Mouse (Mus musculus) kidney, postnatal 4 days (tissue): ENCODE measurements around the gene Mad1l1.
"Not testable (repeated sequence)": the region's sequence is repeated elsewhere in the genome, so short reads cannot be mapped to it uniquely, and the experiment has no call there.

ENCODE experiments used
- DNase-seq, 2 experiments: peaks; one replicate each; pipeline ENCODE4 v3.0.0; 2021; ENCODE audit warnings: mixed read lengths in 2 of 2

Gene Mad1l1

GRCm38 (mm10) chr5:140321042-140321755, at the start of gene Mad1l1, which contains the start of gene Nudt1:
Mad1l1 (minus strand) TSS chr5:140321552.
Nudt1 (plus strand) TSS chr5:140321656.
- DNase-seq = peak; percentile 93 to 96

- no peak for DNase-seq
Observed at GRCm38 (mm10) chr5:140370446-140371254, 49.3 kb upstream of the Mad1l1 start.

GRCm38 (mm10) chr5:140369466-140369865, 48.1 kb upstream of the Mad1l1 start:
- no peak for DNase-seq

- DNase-seq = no peak
Observed at GRCm38 (mm10) chr5:140368926-140369325, 47.6 kb upstream of the Mad1l1 start.

GRCm38 (mm10) chr5:140368126-140368525, 46.8 kb upstream of the Mad1l1 start:
- not testable (repeated sequence) for DNase-seq

GRCm38 (mm10) chr5:140364415-140364814, 43.1 kb upstream of the Mad1l1 start:
- DNase-seq = no peak

- DNase-seq = peak; percentile 38 to 62
Observed at GRCm38 (mm10) chr5:140359930-140360674, 38.8 kb upstream of the Mad1l1 start.

GRCm38 (mm10) chr5:140357466-140357865, 36.1 kb upstream of the Mad1l1 start:
- DNase-seq = no peak

- DNase-seq = peak; percentile 30 to 50
Observed at GRCm38 (mm10) chr5:140355934-140356333, 34.6 kb upstream of the Mad1l1 start.

- no peak for DNase-seq
Observed at GRCm38 (mm10) chr5:140352352-140352751, 31.0 kb upstream of the Mad1l1 start.

- DNase-seq = no peak
Observed at GRCm38 (mm10) chr5:140350731-140351497, 29.6 kb upstream of the Mad1l1 start.

- DNase-seq = no peak
Observed at GRCm38 (mm10) chr5:140349882-140350281, 28.5 kb upstream of the Mad1l1 start.

- DNase-seq = no peak
Observed at GRCm38 (mm10) chr5:140346050-140346449, 24.7 kb upstream of the Mad1l1 start.

- no peak for DNase-seq
Observed at GRCm38 (mm10) chr5:140345244-140345643, 23.9 kb upstream of the Mad1l1 start.

GRCm38 (mm10) chr5:140342880-140343279, 21.5 kb upstream of the Mad1l1 start:
- no peak for DNase-seq

GRCm38 (mm10) chr5:140339836-140340235, 18.5 kb upstream of the Mad1l1 start:
- DNase-seq = no peak

- DNase-seq = no peak
Observed at GRCm38 (mm10) chr5:140338779-140339178, 17.4 kb upstream of the Mad1l1 start.

- DNase-seq = peak; percentile 45 to 54
Observed at GRCm38 (mm10) chr5:140336680-140337079, 15.3 kb upstream of the Mad1l1 start.

GRCm38 (mm10) chr5:140333631-140334030, 12.3 kb upstream of the Mad1l1 start:
- DNase-seq = peak; percentile 30 to 45

- no peak for DNase-seq
Observed at GRCm38 (mm10) chr5:140332519-140332918, 11.2 kb upstream of the Mad1l1 start.

GRCm38 (mm10) chr5:140331615-140332512, 10.5 kb upstream of the Mad1l1 start, which contains the start of gene Mrm2:
Mrm2 (minus strand) TSS chr5:140331898.
- DNase-seq = peak; percentile 91 to 93
